Mouse (Mus musculus) MN1 (cell line): Measurements from ENCODE around the gene Gp5.

Source experiments
- DNase-seq: peaks from one replicate; pipeline ENCODE4 v3.0.0-alpha.2; 2016; ENCODE audit warnings: low spot score

Gene Gp5

DNA sequence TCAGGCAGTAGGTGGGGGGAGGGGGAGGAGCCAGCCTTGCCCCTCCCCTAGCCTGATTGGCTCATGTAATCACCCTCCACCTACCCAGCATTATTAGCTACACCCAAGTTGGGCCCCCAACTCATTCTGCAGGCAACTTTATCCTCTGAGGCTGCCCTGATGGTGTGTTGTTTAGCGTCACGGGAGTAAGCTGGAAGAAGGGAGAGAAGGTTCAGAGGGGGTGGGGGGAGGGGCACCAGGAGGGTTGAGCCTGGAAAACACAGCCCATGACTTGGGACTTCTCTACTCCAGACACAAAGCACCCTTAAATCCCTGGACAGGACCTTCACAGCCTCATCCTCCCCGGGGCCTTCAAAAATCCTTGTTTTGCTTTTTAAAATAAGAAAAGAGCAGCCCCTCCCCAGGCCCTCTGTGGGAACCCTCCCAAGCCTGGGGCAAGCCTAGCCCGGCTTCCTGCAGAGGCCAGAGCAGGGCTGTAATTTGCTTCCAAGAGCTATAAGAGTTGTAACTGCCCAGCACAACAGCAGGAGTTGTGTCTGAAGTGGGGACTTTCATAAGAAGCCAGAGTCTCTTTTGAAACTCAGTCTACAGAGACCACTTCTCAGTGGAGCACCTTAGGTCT is 29.8 kb downstream of the Gp5 start:
- no peak for DNase-seq

DNA sequence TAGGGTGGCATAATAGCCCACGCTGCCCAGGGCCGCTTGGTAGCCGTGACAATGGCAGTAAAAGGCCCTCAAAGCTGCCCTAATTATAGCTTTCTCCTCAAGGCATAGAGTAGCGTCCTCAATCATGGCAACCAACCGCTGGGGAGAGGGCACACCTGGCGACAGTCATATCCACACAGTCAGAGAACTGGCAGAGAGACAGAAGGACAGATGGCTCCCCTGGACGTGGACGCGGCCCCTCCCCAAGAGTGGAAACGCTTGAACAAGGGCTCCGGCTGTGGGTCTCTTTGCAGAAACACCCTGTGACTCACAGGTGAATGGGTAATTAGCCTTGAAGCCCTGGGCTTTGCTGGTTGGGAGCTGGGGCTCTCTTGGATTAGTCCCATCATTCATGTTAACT is 32.2 kb downstream of the Gp5 start:
- no peak for DNase-seq

DNA sequence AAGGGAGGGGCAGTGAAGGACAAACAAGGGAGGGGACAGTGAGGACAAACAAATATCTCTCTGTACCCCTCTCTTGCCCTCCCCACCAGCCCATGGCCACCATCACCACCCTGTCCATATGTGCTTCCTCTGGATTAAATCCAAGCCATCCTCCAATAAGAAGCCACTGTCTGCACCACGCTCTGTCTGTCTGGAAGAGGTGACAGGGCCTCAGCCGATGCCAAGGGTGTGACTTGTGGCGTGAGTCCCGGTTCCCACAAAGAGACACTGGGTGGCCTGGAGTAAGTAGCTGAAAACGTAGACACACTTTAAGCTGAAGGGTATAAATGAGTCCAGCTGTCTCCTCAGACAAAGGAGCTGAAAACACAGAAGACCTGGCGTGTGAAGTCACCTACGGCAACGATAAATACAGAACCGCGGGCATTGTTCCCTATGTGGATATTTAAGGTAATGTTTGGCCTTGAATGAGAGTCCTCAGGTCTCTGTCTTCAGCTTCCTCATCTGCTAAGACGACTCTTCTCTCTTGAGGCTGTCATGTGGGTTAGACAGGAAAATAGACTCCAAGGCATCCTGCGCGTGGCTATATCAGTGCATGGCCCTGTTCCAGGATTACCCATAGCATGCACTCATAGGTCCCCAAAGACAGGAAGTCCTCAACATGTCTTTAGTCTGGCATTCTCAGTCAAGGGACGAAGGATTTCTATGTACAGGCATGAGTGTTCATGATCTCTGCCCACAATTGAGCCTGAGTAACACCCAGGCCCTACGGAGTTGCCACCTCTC is 34.8 kb downstream of the Gp5 start:
- DNase-seq, result no peak

DNA sequence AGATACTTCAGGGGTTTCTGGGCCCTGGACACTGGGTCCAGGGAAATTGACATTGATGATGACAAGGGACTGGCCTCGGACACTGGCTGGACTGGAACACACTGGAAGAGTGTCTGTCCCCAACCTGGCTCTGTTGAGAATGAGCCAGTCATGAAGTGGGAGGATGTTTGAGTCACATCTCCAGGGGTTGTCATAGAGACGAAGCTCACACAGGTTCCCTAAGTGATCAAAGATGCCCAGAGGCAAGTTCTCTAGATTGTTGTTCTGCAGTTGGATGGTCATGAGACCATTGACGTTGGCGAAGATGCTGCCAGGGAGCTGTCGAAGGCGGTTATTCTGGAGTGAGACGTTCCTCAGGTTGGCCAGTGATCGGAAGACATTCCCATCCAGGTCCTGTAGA is 37.5 kb downstream of the Gp5 start:
- no peak for DNase-seq

DNA sequence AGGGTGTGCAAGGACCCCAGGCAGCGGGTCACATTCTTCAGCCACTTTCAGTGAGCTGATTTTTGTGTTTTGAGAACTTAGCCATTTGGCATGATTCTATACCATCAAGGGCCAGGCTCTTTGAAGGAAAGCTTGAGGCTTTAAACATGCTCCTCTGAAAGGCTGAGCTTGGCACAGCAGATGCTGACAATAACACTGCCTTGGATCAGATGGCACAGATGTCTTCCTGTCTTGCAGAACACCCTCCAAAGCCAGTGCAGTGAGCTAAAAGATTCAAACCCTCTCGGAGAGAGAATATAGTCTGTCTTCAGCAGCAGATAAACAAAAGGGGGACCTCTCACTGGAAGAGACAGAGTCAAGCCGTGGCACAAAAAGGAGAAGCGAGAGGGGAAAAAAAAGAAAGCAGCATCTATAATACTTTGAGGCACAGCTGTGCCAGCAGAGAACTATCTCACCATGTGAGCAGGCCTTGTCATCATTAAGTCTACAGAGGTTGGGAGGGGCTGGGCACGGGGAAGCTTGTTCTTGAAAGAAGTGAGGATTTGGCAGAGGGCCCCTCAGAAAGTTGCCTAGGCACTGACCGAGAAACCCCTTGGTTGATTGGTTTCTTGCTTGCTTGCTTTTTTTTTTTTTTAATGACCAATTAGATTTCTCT is 38.5 kb downstream of the Gp5 start:
- DNase-seq, result no peak

DNA sequence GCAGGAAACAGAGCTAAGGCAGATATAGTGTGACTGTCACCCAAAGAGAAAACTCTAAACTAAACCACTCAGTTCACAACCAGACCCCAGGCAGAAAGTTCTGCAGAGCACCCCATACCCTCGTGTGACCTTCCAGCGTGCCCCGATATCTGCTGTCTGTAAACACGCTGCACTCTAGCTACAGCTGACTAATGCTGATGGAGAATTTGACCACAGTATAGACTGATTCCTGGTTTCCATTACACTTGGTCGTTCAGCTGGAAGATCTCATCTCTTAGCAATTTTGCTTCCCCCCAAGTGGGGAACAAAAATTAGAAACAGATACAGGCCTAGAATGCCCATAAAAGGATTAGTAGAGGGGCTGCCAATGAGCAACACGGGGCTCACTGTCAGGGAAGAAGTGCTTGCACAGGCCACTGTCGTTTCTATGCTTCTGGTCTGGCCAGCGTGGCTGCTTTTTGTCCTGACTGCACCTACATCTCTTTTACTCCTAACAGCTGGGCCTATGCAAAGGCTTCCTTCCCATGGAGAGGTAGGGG is 39.3 kb downstream of the Gp5 start:
- no peak for DNase-seq

DNA sequence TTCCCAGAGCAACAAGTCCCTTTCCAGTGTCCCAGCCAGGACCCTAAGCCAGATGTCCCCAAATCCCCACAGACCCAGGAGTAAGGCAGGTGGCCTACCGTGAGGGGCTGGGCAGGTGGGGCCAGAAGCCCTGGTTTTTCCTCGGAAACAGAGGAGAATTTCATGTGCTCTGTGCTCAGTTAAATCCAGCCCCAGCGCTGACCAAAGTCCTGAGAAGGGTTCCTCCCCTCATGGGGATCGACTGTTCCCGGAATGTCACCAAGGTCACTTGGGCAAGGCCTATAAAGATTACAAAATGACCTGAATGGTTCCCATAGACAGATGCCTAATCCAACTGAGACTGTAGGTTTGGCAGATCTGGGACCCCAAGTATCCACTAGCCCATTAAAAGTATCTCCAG is 43.2 kb downstream of the Gp5 start, which contains the start of gene Cpn2:
TSS of gene Cpn2 (minus strand) at position 141 of the 400 bp plus-strand sequence.
- DNase-seq, result no peak

DNA sequence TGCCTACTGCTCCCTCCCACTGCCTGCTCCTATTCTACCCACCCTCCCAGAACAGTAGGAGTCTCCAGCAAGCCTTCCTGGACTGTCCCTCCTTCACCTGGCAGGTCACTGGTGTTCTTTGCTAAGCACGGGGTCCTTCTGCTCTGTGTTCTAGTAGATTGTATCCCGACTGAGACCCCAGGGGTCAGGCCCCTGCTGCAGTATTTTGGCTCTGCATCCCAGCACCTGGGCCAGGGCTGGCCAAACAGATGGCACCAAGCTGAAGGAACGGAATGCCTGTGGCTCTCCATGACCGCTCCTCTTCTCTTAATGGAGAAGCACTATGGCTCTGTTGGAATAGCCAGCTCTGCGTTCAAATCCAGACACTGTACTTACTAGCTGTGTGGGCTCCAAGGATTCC is 44.0 kb downstream of the Gp5 start:
- DNase-seq, result no peak

DNA sequence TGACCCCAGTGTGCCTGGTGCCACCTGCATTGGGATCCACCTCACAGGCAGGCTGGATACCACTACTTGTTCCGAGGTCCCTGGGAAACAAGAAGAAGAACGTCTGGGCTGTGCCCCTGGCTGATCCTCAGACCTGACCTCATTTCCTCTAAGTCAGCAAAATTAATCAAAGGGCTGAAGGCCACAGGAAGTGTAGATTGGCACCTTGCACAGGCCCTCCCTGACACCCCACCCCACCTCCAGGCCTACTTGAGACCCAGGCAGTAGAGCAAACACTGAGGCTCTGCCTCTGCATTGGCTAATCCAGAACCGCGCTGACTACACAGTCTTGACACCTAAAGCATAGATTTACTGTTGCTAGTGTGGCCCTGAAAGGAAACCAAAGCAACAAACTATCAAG is 45.0 kb downstream of the Gp5 start:
- DNase-seq, result no peak

DNA sequence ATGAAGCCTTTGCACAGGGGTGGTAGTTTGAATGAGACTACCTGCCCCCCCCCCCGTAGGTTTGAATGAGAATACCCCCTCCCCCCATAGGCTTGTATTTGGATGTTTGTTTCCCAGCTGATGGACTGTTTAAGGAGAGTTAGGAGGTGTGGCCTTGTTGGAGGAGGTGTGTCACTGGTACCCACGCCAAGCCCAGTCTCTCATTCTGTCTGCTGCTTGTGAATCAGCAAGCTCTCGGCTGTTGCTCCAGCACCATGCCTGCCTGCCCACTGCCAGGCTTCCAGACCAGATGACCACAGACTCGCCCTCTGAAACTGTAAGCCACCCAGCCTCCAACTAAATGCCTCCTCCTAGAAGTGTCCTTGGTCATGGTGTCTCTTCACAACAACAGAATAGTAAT is 47.4 kb downstream of the Gp5 start:
- no peak for DNase-seq

DNA sequence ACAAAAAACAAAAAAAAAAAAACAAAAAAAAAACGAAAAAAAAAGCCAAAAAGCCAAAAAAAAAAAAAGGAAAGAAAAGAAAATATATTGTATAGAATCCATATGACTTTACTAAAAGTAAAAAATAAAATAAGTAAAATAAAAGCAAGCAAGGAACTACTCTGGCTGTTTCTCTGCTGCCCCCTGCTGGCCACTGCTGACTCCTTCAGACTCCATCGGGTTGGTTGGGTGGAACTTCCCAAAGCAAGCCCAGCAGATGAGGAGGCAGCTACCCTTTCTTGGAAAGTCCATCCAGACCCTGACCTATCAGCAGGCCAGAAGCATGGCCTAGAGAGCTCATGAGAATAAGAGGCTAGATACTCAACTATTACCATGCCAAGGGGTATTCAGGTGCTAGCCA is 47.9 kb downstream of the Gp5 start:
- DNase-seq, result peak; percentile 63

DNA sequence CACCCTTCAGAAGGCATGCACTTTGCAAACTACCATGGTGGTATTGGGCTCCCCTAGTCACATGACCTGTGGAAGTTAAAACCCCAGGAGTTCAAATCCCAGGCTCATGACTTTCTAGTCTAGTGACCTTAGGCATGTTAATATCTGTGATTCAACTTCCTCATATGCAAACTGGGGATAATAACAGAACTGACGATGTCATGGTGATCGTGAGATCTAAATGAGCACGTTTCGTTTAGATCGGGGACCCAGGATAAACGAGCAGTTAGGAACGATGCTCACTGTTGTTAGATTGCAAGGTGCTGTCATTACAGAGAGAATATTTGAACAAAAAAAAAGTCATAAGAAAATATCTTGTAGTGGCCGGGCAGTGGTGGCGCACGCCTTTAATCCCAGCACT is 48.4 kb downstream of the Gp5 start:
- DNase-seq, result no peak

DNA sequence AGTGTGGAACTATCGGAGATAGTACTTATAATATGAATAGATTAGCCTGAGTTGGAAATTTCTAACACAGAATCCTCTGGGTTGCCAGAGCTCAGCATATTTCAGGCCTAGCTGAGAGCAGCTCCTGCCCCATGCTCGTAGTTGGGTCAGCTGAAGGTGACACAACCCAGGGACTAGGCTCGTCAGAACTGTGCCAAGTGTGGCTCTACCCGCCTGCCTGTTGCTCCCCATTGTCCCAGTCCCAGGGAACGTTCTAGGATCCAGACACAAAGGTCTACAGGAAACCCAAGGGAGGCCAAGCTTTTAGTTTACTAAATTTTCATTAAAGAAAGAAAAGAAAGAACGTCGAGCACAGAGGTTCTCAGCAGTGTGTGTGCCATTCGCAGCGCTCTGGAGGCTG is 49.2 kb downstream of the Gp5 start:
- DNase-seq, result no peak

DNA sequence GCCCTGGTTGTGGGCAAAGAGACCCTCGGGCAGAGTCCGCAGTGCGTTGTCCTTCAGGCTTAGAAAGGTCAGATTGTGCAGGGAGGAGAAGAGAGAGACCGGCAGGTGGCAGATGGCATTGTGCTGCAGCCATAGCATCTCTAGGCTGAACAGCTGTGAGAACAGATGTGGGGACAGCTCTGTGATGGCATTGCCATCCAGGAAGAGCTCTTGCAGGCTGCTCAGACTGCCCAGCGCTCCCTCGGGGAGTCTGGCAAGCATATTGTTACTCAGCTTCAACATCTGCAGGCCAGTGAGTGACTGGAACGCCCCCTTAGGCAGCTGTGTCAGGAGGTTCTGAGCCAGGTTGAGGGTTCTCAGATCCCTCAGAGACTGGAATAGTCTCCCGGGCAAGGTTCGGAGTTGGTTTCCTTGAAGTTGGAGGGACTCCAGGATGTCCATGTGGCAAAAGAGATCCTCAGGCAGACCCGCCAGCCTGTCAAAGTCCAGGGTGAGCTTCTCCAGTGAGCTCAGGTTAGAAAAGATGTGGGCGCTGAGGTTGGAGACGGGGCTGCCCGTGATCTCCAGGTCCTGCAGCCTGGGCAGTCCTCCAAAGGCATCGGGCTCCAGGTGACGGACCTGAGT is 50.5 kb downstream of the Gp5 start:
- no peak for DNase-seq

DNA sequence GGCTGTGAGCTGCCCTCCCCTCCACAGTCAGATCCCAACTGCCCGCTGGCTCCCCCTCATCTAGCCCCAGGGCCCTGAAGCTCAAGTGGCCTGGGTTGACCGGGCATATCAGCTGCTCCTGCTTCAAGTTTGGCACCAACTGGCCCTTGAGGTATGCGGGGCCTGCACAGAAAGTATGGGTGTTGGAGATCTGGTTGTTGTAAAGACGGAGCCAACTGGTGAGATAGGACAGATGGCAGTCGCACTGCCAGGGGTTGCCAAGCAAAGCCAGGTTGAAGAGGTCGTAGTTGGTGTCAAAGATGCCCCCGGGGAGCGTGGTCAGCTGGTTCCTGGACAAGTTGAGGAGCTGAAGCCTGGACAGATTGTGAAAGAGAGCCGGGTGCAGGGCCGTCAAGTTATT is 51.1 kb downstream of the Gp5 start:
- DNase-seq, result no peak

DNA sequence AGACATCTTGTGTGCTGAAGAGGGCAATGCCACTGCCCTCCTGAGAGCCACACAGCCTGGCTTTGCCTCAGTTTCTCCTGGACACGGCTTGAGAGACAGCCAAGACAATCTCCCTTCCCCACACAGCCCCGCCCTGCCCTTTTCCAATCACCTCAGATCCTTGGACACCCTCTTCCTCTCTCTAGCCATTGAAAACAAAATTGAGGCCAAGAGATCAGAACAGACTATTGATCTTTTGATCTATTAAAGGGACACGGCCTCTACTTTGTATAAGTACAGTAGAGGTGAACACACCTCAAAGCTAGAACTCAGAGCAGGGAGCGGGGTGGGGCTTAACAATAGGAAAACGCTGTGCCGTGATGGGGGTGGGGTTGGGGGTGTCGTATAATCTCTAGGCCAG is 52.1 kb downstream of the Gp5 start:
- DNase-seq, result no peak

DNA sequence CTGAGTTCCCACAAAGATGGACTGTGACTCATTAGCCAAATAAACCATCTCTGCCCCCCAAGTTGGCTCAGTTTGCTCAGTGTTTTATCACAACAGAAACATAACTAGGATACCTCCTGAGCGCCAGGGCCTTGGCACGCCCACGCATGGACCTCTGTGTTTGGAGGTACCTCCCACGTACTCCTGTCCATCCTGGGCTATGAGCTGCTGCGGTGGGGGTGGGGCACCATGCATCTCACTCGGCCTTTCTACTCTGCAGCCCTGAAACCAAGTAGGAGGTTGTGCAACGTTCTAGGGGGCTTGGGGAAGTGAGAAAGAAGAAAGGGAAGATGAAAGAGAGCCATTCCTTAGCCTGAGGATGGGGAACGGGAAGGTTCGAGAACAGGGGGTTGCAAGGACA is 52.9 kb downstream of the Gp5 start:
- no peak for DNase-seq
